ENCODE assay signal across 1 mouse cellular context in genomic region chr8:83999057-83999705, GRCm38 (mm10).
TF ChIP-seq lines count a peak whose summit lies in the region.

No protein-coding gene starts in this region.

TF ChIP-seq in CH12.LX, 34 proteins besides CTCF, POLR2A, EP300 and RAD21 (continued from another document):
- no peak for TF ChIP-seq JUN (IDR thresholded peaks at IDR 0.05; ENCODE audit: insufficient read depth, low read depth, low read length)
- TF ChIP-seq NELFE (IDR thresholded peaks at IDR 0.05; ENCODE audit: low read depth, low read length) = no peak
- TF ChIP-seq ZKSCAN1 (IDR thresholded peaks at IDR 0.05; ENCODE audit: borderline replicate concordance, low read depth, low read length) = no peak
